Mouse (Mus musculus): ENCODE measurements at regions not wholly inside any gene's neighbourhood (a gene's known extent, or its start where the extent isn't known, plus 50 kb on each side); places are given as distances from the start of the nearest gene placed in this dataset.

- DNase-seq (ENCODE audit: low read depth, low spot score) = no peak
These were observed 220.2 kb downstream of the Abcc12 start for GRCm38 (mm10) chr8:86360283-86360682.

- DNase-seq (ENCODE audit: low read depth, low spot score) = peak; percentile 58
These were observed 221.0 kb downstream of the Abcc12 start for GRCm38 (mm10) chr8:86359518-86359917.

GRCm38 (mm10) chr8:86353816-86354215 lies 226.7 kb downstream of the Abcc12 start:
- no peak for DNase-seq (ENCODE audit: low read depth, low spot score)

GRCm38 (mm10) chr8:86351545-86352190 lies 228.8 kb downstream of the Abcc12 start:
- DNase-seq (ENCODE audit: low read depth, low spot score) = no peak

GRCm38 (mm10) chr8:86350128-86350527 lies 230.4 kb downstream of the Abcc12 start:
- DNase-seq (ENCODE audit: low read depth, low spot score) = no peak

- DNase-seq (ENCODE audit: low read depth, low spot score) = no peak
These were observed 238.3 kb downstream of the Abcc12 start for GRCm38 (mm10) chr8:86342016-86342684.

- DNase-seq (ENCODE audit: low read depth, low spot score) = no peak
These were observed 241.8 kb downstream of the Abcc12 start for GRCm38 (mm10) chr8:86338574-86339264.

- DNase-seq (ENCODE audit: low read depth, low spot score) = no peak
These were observed 249.1 kb downstream of the Abcc12 start for GRCm38 (mm10) chr8:86331383-86331782.

- no peak for DNase-seq (ENCODE audit: low read depth, low spot score)
These were observed 251.9 kb downstream of the Abcc12 start for GRCm38 (mm10) chr8:86328626-86329025.

- no peak for DNase-seq (ENCODE audit: low read depth, low spot score)
These were observed 252.5 kb downstream of the Abcc12 start for GRCm38 (mm10) chr8:86327982-86328381.

- no peak for DNase-seq (ENCODE audit: low read depth, low spot score)
These were observed 255.4 kb downstream of the Abcc12 start for GRCm38 (mm10) chr8:86325040-86325439.

GRCm38 (mm10) chr8:86324542-86324941 lies 255.9 kb downstream of the Abcc12 start:
- DNase-seq (ENCODE audit: low read depth, low spot score) = no peak

GRCm38 (mm10) chr8:86323823-86324222 lies 256.7 kb downstream of the Abcc12 start:
- no peak for DNase-seq (ENCODE audit: low read depth, low spot score)

- no peak for DNase-seq (ENCODE audit: low read depth, low spot score)
These were observed 258.0 kb downstream of the Abcc12 start for GRCm38 (mm10) chr8:86322494-86322893.

- no peak for DNase-seq (ENCODE audit: low read depth, low spot score)
These were observed 259.5 kb downstream of the Abcc12 start for GRCm38 (mm10) chr8:86320938-86321337.

GRCm38 (mm10) chr8:86318531-86318930 lies 262.0 kb downstream of the Abcc12 start:
- no peak for DNase-seq (ENCODE audit: low read depth, low spot score)

GRCm38 (mm10) chr8:86316236-86316635 lies 264.2 kb downstream of the Abcc12 start:
- DNase-seq (ENCODE audit: low read depth, low spot score) = no peak

GRCm38 (mm10) chr8:86309460-86309859 lies 271.0 kb downstream of the Abcc12 start:
- DNase-seq (ENCODE audit: low read depth, low spot score) = no peak

- no peak for DNase-seq (ENCODE audit: low read depth, low spot score)
These were observed 273.1 kb downstream of the Abcc12 start for GRCm38 (mm10) chr8:86307339-86307738.

- DNase-seq (ENCODE audit: low read depth, low spot score) = no peak
These were observed 278.5 kb downstream of the Abcc12 start for GRCm38 (mm10) chr8:86301885-86302509.

- no peak for DNase-seq (ENCODE audit: low read depth, low spot score)
These were observed 291.6 kb downstream of the Abcc12 start for GRCm38 (mm10) chr8:86288713-86289384.

GRCm38 (mm10) chr8:86282922-86283321 lies 297.6 kb downstream of the Abcc12 start:
- no peak for DNase-seq (ENCODE audit: low read depth, low spot score)

All from mesoderm, embryonic 11.5 days (tissue).